Mouse (Mus musculus) lung, embryonic 14.5 days (tissue): ENCODE results near the gene Sowahb. TPM values are rescaled to one million over a fixed set of nuclear protein-coding genes. Genes with fewer than 3 reads are reported as not detected.

Experiments
- ATAC-seq: fragments of 200-750 bp; cut with Nextera tagmentation; 2 replicates; pipeline ENCODE4 v1.8.0; 2017; ENCODE audit warnings: mild to moderate bottlenecking, moderate TSS enrichment, moderate library complexity; ENCODE audit not compliant: insufficient read depth
- DNase-seq: peaks from one replicate; pipeline ENCODE4 v3.0.0-alpha.2; 2015
- H3K27ac ChIP-seq: fragments of 300-500 bp; sonication (generic); 2 replicates; pipeline ENCODE4 v1.5.1; 2014; ENCODE audit warnings: low read depth, mild to moderate bottlenecking, moderate library complexity
- H3K27me3 ChIP-seq: fragments of 300-500 bp; sonication (generic); 2 replicates; pipeline ENCODE4 v1.6.1; 2014; ENCODE audit warnings: low read length, control low read depth; ENCODE audit not compliant: insufficient read depth
- H3K36me3 ChIP-seq: fragments of 300-500 bp; sonication (generic); 2 replicates; pipeline ENCODE4 v1.6.1; 2014; ENCODE audit warnings: control low read depth; ENCODE audit not compliant: insufficient read depth
- H3K4me1 ChIP-seq: fragments of 300-500 bp; sonication (generic); 2 replicates; pipeline ENCODE4 v1.6.1; 2014; ENCODE audit warnings: antibody characterized with exemption, control low read depth; ENCODE audit not compliant: insufficient read depth
- H3K4me2 ChIP-seq: fragments of 300-500 bp; sonication (generic); 2 replicates; pipeline ENCODE4 v1.6.1; 2014; ENCODE audit warnings: mild to moderate bottlenecking
- H3K4me3 ChIP-seq: fragments of 300-500 bp; sonication (generic); 2 replicates; pipeline ENCODE4 v1.5.1; 2014; ENCODE audit warnings: low read depth, low read length
- H3K9ac ChIP-seq: fragments of 300-500 bp; sonication (generic); 2 replicates; pipeline ENCODE4 v1.6.1; 2014
- H3K9me3 ChIP-seq: fragments of 300-500 bp; sonication (generic); 2 replicates; pipeline ENCODE4 v1.6.1; 2016; ENCODE audit warnings: low read depth, low read length, control low read depth
- CTCF ChIP-seq: IDR thresholded peaks from 2 replicates; pipeline ENCODE4 v1.5.1; 2016; ENCODE audit warnings: antibody characterized with exemption, low read depth
- WGBS: fragments of 180-500 bp; shearing (Covaris S2); extraction: QIAGEN DNeasy Blood & Tissue Kit; methylation state at CpG from one replicate; pipeline ENCODE4 v1.1.7; 2014; 5-methylcytosine and 5-hydroxymethylcytosine counted together
- polyA plus RNA-seq: library from polyadenylated mRNA; unstranded; fragments of >200 nt; fragmentation: Nextera tagmentation; extraction: Ambion mirVana; gene quantifications from 2 replicates; pipeline ENCODE4 v1.2.1, GENCODE M21; 2014

Gene Sowahb
- 1.8 and 2.0 TPM in 2 replicates for polyA plus RNA-seq

- H3K9ac ChIP-seq, result peak within 1 kb of the TSS; percentile 49
- H3K4me1 ChIP-seq, result peaks cover 15% of the 10 kb centered on the region; the same call in 1 of the 2 replicates
- TF ChIP-seq CTCF, result peak; percentile 29; the same call in 1 of the 2 replicates
- no peaks in the 10 kb centered on the region for H3K9me3 ChIP-seq
- H3K4me3 ChIP-seq, result peak within 1 kb of the TSS; percentile 51
- under 1% methylated on average over 62 of the region's 68 CpGs for WGBS
- H3K36me3 ChIP-seq, result no peaks in the 10 kb centered on the region
- H3K27me3 ChIP-seq, result peaks cover 67% of the 10 kb centered on the region
- peak within 1 kb of the TSS; percentile 43; the same call in 1 of the 2 replicates for H3K27ac ChIP-seq
- ATAC-seq (peak; percentile 85), DNase-seq (peak; percentile 79)
- H3K4me2 ChIP-seq, result peak within 1 kb of the TSS; percentile 86
Measured at GRCm38 (mm10) chr5:93044584-93045370, at the start of gene Sowahb. Sowahb (minus strand) TSS chr5:93045022.

GRCm38 (mm10) chr5:93093638-93094527 lies 49.1 kb upstream of the Sowahb start:
- Histone ChIP-seq H3K9ac (peak overlapping the region; percentile 84), H3K36me3 (no peaks in the 10 kb centered on the region), H3K4me1 (peaks cover 14% of the 10 kb centered on the region; the same call in 1 of the 2 replicates), H3K9me3 (no peaks in the 10 kb centered on the region), H3K4me2 (peak overlapping the region; percentile 96), H3K27ac (peak overlapping the region; percentile 90), H3K4me3 (peak overlapping the region; percentile 79), H3K27me3 (no peaks in the 10 kb centered on the region)
- DNase-seq (peak; percentile 67), ATAC-seq (peak; percentile 40)
- no peak for TF ChIP-seq CTCF
- under 1% methylated on average over 50 of the region's 50 CpGs for WGBS

- under 1% methylated on average over 63 of the region's 63 CpGs for WGBS
- Histone ChIP-seq H3K36me3 (no peaks in the 10 kb centered on the region), H3K27ac (peak within 1 kb of the TSS; percentile 90), H3K4me3 (peak within 1 kb of the TSS; percentile 79), H3K9ac (peak within 1 kb of the TSS; percentile 84), H3K9me3 (no peaks in the 10 kb centered on the region), H3K4me1 (peaks cover 14% of the 10 kb centered on the region; the same call in 1 of the 2 replicates), H3K4me2 (peak within 1 kb of the TSS; percentile 96), H3K27me3 (no peaks in the 10 kb centered on the region)
- 0 out of 2 replicates have a peak, but pooled peaks have one; percentile 6 for TF ChIP-seq CTCF
- peak; percentile 92 for ATAC-seq
- peak; percentile 95 for DNase-seq
Measured at GRCm38 (mm10) chr5:93092857-93093622, 48.2 kb upstream of the Sowahb start, which contains the start of gene Sept11. Sept11 (plus strand) TSS chr5:93093437.

- peaks cover 14% of the 10 kb centered on the region; the same call in 1 of the 2 replicates for H3K4me1 ChIP-seq
- peak; percentile 25 for ATAC-seq
- peak overlapping the region; percentile 96 for H3K4me2 ChIP-seq
- TF ChIP-seq CTCF, result no peak
- no peaks in the 10 kb centered on the region for H3K9me3 ChIP-seq
- H3K27me3 ChIP-seq, result no peaks in the 10 kb centered on the region
- peak overlapping the region; percentile 79 for H3K4me3 ChIP-seq
- peak; percentile 56 for DNase-seq
- 3% methylated on average over 28 of the region's 28 CpGs for WGBS
- no peaks in the 10 kb centered on the region for H3K36me3 ChIP-seq
- no peak overlapping the region for H3K27ac ChIP-seq
- peak overlapping the region; percentile 84 for H3K9ac ChIP-seq
Measured at GRCm38 (mm10) chr5:93092147-93092781, 47.4 kb upstream of the Sowahb start.

GRCm38 (mm10) chr5:93091266-93091665 lies 46.4 kb upstream of the Sowahb start:
- H3K9me3 ChIP-seq, result no peaks in the 10 kb centered on the region
- H3K27me3 ChIP-seq, result no peaks in the 10 kb centered on the region
- WGBS, result 25% methylated on average over 3 of the region's 3 CpGs
- no peak overlapping the region for H3K9ac ChIP-seq
- no peak overlapping the region for H3K27ac ChIP-seq
- peak overlapping the region; percentile 96 for H3K4me2 ChIP-seq
- H3K36me3 ChIP-seq, result no peaks in the 10 kb centered on the region
- peak; percentile 82 for DNase-seq
- peak overlapping the region; percentile 79; the same call in 1 of the 2 replicates for H3K4me3 ChIP-seq
- H3K4me1 ChIP-seq, result peaks cover 14% of the 10 kb centered on the region; the same call in 1 of the 2 replicates
- no peak for TF ChIP-seq CTCF
- ATAC-seq, result no peak

- DNase-seq (no peak), ATAC-seq (no peak)
- Histone ChIP-seq H3K9ac (no peak overlapping the region), H3K4me1 (no peaks in the 10 kb centered on the region), H3K27ac (no peak overlapping the region), H3K4me2 (no peak overlapping the region), H3K4me3 (no peak overlapping the region), H3K36me3 (no peaks in the 10 kb centered on the region), H3K27me3 (no peaks in the 10 kb centered on the region), H3K9me3 (no peaks in the 10 kb centered on the region)
- WGBS, result 83% methylated on average over 4 of the region's 4 CpGs
- no peak for TF ChIP-seq CTCF
Measured at GRCm38 (mm10) chr5:93085900-93086299, 41.1 kb upstream of the Sowahb start.
